ENCODE assay signal across 23 mouse cellular contexts in the genomic region with DNA sequence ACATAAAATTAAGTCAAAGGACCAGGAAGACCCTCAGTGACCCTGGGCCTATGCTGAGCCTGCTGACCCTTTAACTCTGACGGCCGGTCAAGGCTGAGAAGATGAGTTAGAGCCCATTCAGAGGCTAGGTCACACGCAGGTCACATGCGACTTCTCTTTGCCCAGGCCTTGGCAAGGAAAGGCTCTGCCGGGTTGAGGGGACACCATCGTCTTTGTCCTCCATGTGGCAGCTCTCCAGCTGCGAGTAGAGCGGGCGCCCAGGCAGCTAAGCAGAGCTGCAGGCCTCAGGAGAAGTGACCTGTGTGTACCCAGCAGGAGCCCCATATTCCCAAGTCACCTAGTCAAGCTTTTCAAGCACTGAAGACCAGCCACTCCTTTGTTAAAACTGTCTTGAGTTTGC. TPM values are rescaled to one million over a fixed set of nuclear protein-coding genes. Genes with fewer than 3 reads are reported as not detected.
DNase-seq lines count a peak whose midpoint lies in the region; ATAC-seq and TF ChIP-seq lines count a peak whose summit lies in the region.
"Had no signal": no experiment of that assay in that cellular context is flagged by ENCODE, and none has a peak within 500 bp of the region (broad histone marks: within the 10 kb centered on the region; RNA-seq: fewer than 3 reads in every experiment).

No protein-coding gene starts in this region.

- WGBS in stomach, postnatal 0 days = 87% methylated on average over 9 of the region's 9 CpGs

- H3K4me1 ChIP-seq in stomach, postnatal 0 days (replicated peaks; ENCODE audit: control insufficient read depth, insufficient read depth) = no peaks in the 10 kb centered on the region
- H3K4me1 ChIP-seq: embryonic facial prominence, embryonic 12.5 days; limb, embryonic 12.5 days; neural tube, embryonic 12.5 days had no signal

- TF ChIP-seq EP300 in stomach, postnatal 0 days (optimal IDR thresholded peaks at IDR 0.05) = no peak

- peak overlapping the region; percentile 56 for H3K27ac ChIP-seq in layer of hippocampus, adult 2 months
- H3K27ac ChIP-seq in stomach, postnatal 0 days (replicated peaks) = no peak overlapping the region
- H3K27ac ChIP-seq: embryonic facial prominence, embryonic 12.5 days; heart, embryonic 15.5 days; hindbrain, embryonic 15.5 days; limb, embryonic 12.5 days; neural tube, embryonic 12.5 days had no signal

- DNase-seq in cerebellum, adult 9-10 months = peak; percentile 46
- DNase-seq in cerebellum, postnatal 4 days (ENCODE audit: low spot score in 2 of 2) = no peak
- peak; percentile 66 to 67 for DNase-seq in layer of hippocampus, adult 2 months (ENCODE audit: low spot score in 2 of 2)
- no peak for DNase-seq in layer of hippocampus, adult 9-10 months (ENCODE audit: low spot score)
- DNase-seq in right cerebral cortex, adult 18-20 months = peak; percentile 70
- DNase-seq in right cerebral cortex, postnatal 4 days = no peak
- no peak for DNase-seq in stomach, postnatal 0 days (ENCODE audit: low spot score)
- DNase-seq in heart, postnatal 10 days = no peak
- DNase-seq: adrenal gland, postnatal 10 days; forebrain, postnatal 0 days; heart, postnatal 4 days; kidney, postnatal 25 days; liver, postnatal 0 days; lung, postnatal 10 days; spleen, adult 18-20 months had no signal

- no peak overlapping the region for H3K4me3 ChIP-seq in layer of hippocampus, adult 2 months
- H3K4me3 ChIP-seq in stomach, postnatal 0 days (ENCODE audit: low read depth, low read length) = no peak overlapping the region
- H3K4me3 ChIP-seq: embryonic facial prominence, embryonic 12.5 days; heart, embryonic 15.5 days; hindbrain, embryonic 15.5 days; limb, embryonic 12.5 days; neural tube, embryonic 12.5 days had no signal

- no peak for TF ChIP-seq CTCF in layer of hippocampus, adult 2 months (conservative IDR thresholded peaks at IDR 0.05)
- no peak for TF ChIP-seq CTCF in stomach, postnatal 0 days (IDR thresholded peaks at IDR 0.05; ENCODE audit: low read depth)

- H3K27me3 ChIP-seq in stomach, postnatal 0 days (ENCODE audit: control insufficient read depth, insufficient read depth, low read length) = no peaks in the 10 kb centered on the region
- H3K27me3 ChIP-seq: embryonic facial prominence, embryonic 12.5 days; heart, embryonic 15.5 days; hindbrain, embryonic 15.5 days; limb, embryonic 12.5 days; neural tube, embryonic 12.5 days had no signal

- ATAC-seq in stomach, postnatal 0 days (ENCODE audit: low FRiP score, low TSS enrichment) = 0 out of 2 replicates have a peak, but pooled peaks have one; percentile 18
- ATAC-seq: forebrain, postnatal 0 days; intestine, embryonic 16.5 days; liver, postnatal 0 days had no signal

- H3K36me3 ChIP-seq in stomach, postnatal 0 days (ENCODE audit: control insufficient read depth, insufficient read depth, low read length) = peaks cover 3% of the 10 kb centered on the region; the same call in 1 of the 2 replicates
- H3K36me3 ChIP-seq: heart, embryonic 15.5 days; hindbrain, embryonic 15.5 days had no signal

- intact Hi-C loops in heart, postnatal 10 days (cut with DNase I) = no loop called here

- no peaks in the 10 kb centered on the region for H3K9me3 ChIP-seq in stomach, postnatal 0 days (ENCODE audit: control insufficient read depth, low read length)
- H3K9me3 ChIP-seq: embryonic facial prominence, embryonic 12.5 days; heart, embryonic 15.5 days; hindbrain, embryonic 15.5 days; limb, embryonic 12.5 days; neural tube, embryonic 12.5 days had no signal

- no peak overlapping the region for H3K4me2 ChIP-seq in stomach, postnatal 0 days (replicated peaks; ENCODE audit: low read depth)
- H3K4me2 ChIP-seq: embryonic facial prominence, embryonic 12.5 days; heart, embryonic 15.5 days; hindbrain, embryonic 15.5 days; limb, embryonic 12.5 days; liver, embryonic 11.5 days; midbrain, embryonic 11.5 days; neural tube, embryonic 12.5 days had no signal

- H3K9ac ChIP-seq in stomach, postnatal 0 days (ENCODE audit: low read length) = no peak overlapping the region
- H3K9ac ChIP-seq: embryonic facial prominence, embryonic 12.5 days; forebrain, postnatal 0 days; heart, embryonic 15.5 days; hindbrain, embryonic 15.5 days; limb, embryonic 12.5 days; liver, postnatal 0 days; neural tube, embryonic 12.5 days had no signal

RNA-seq across cellular contexts. Expression of a gene that starts 23.6 kb away (rescaled TPM):
- total RNA-seq in layer of hippocampus, adult 2 months (2021) = 10 to 100 TPM; 75.5 to 80.8 TPM
- polyA plus RNA-seq in stomach, postnatal 0 days (2015; fragmentation: Nextera tagmentation; extraction: Ambion mirVana) = 20.6 and 22.8 TPM in 2 replicates
- total RNA-seq in heart, postnatal 10 days (2021) = 1 to 10 TPM; 5.0 to 6.6 TPM

RNA-seq across cellular contexts. Expression of a gene that starts 33.8 kb away (rescaled TPM):
- total RNA-seq in layer of hippocampus, adult 2 months (2021) = 10 to 100 TPM; 18.6 to 19.6 TPM
- polyA plus RNA-seq in stomach, postnatal 0 days (2015; fragmentation: Nextera tagmentation; extraction: Ambion mirVana) = 10.1 and 10.4 TPM in 2 replicates
- total RNA-seq in heart, postnatal 10 days (2021) = 10 to 100 TPM; 13.7 to 14.4 TPM

Comparison
In these comparisons a context has a peak if more than half of its experiments do, and no peak if none do; other contexts are left out.
1. DNase-seq: peak in cerebellum, adult 9-10 months (single experiment), layer of hippocampus, adult 2 months (2 of 2) and right cerebral cortex, adult 18-20 months (single experiment); none in cerebellum, postnatal 4 days (0 of 2), layer of hippocampus, adult 9-10 months (single experiment), right cerebral cortex, postnatal 4 days (single experiment), stomach, postnatal 0 days (single experiment) and heart, postnatal 10 days (0 of 2).
2. RNA of a gene that starts 23.6 kb away (total RNA-seq): 75.5 to 80.8 TPM in layer of hippocampus, adult 2 months; 5.0 to 6.6 TPM in heart, postnatal 10 days; every median in the first group is over 10 times any median in the second.